Mouse (Mus musculus): ENCODE measurements around the gene Gm13030. TPM values are rescaled to one million over a fixed set of nuclear protein-coding genes. Genes with fewer than 3 reads are reported as not detected.
"Not testable (repeated sequence)": the region's sequence is repeated elsewhere in the genome, so short reads cannot be mapped to it uniquely, and the experiment has no call there.

Gene Gm13030
- polyA plus RNA-seq, 1 experiment from 2014 or later = not detected

- peaks cover 4% of the 10 kb centered on the region; the same call in 1 of the 2 replicates for H3K4me1 ChIP-seq (ENCODE audit: control insufficient read depth, insufficient read depth, low read length)
- no peak within 1 kb of the TSS for H3K27ac ChIP-seq (ENCODE audit: low read length)
- H3K9me3 ChIP-seq (replicated peaks; ENCODE audit: control insufficient read depth, low read length, poor library complexity, severe bottlenecking) = no peaks in the 10 kb centered on the region
- no peaks in the 10 kb centered on the region for H3K36me3 ChIP-seq (ENCODE audit: control insufficient read depth, insufficient read depth, low read length)
- H3K4me3 ChIP-seq (ENCODE audit: low read depth, low read length) = no peak within 1 kb of the TSS
- no peak for ATAC-seq
- no peak within 1 kb of the TSS for H3K9ac ChIP-seq (ENCODE audit: low read depth, low read length)
- no peaks in the 10 kb centered on the region; the same call in 1 of the 2 replicates for H3K27me3 ChIP-seq (ENCODE audit: control insufficient read depth, insufficient read depth, low read depth, low read length)
- WGBS = 85% methylated on average over 4 of the region's 4 CpGs
- H3K4me2 ChIP-seq (ENCODE audit: low read length) = no peak within 1 kb of the TSS
Observed at GRCm38 (mm10) chr4:138877731-138878130, 4.0 kb upstream of the Gm13030 start, which contains the start of gene Pla2g2e. Pla2g2e (plus strand) TSS chr4:138877942.

GRCm38 (mm10) chr4:138875986-138876385 lies 2.2 kb upstream of the Gm13030 start:
- H3K4me1 ChIP-seq (ENCODE audit: control insufficient read depth, insufficient read depth, low read length) = no peaks in the 10 kb centered on the region
- no peak overlapping the region for H3K9ac ChIP-seq (ENCODE audit: low read depth, low read length)
- no peak overlapping the region for H3K4me3 ChIP-seq (ENCODE audit: low read depth, low read length)
- no peak overlapping the region for H3K27ac ChIP-seq (ENCODE audit: low read length)
- no peaks in the 10 kb centered on the region for H3K36me3 ChIP-seq (ENCODE audit: control insufficient read depth, insufficient read depth, low read length)
- no peaks in the 10 kb centered on the region for H3K9me3 ChIP-seq (replicated peaks; ENCODE audit: control insufficient read depth, low read length, poor library complexity, severe bottlenecking)
- ATAC-seq = no peak
- WGBS = 98% methylated on average over 2 of the region's 2 CpGs
- no peaks in the 10 kb centered on the region for H3K27me3 ChIP-seq (ENCODE audit: control insufficient read depth, insufficient read depth, low read depth, low read length)
- no peak overlapping the region for H3K4me2 ChIP-seq (ENCODE audit: low read length)

- not testable (repeated sequence) for H3K27me3 ChIP-seq (ENCODE audit: control insufficient read depth, insufficient read depth, low read depth, low read length); H3K9me3 ChIP-seq (replicated peaks; ENCODE audit: control insufficient read depth, low read length, poor library complexity, severe bottlenecking); H3K4me3 ChIP-seq (ENCODE audit: low read depth, low read length); H3K4me2 ChIP-seq (ENCODE audit: low read length); H3K36me3 ChIP-seq (ENCODE audit: control insufficient read depth, insufficient read depth, low read length); H3K27ac ChIP-seq (ENCODE audit: low read length); H3K9ac ChIP-seq (ENCODE audit: low read depth, low read length); ATAC-seq; H3K4me1 ChIP-seq (ENCODE audit: control insufficient read depth, insufficient read depth, low read length)
- WGBS = 70% methylated on average over 2 of the region's 2 CpGs
Observed at GRCm38 (mm10) chr4:138875275-138875674, 1.5 kb upstream of the Gm13030 start.

- WGBS = 53% methylated on average over 8 of the region's 8 CpGs
- H3K4me2 ChIP-seq (ENCODE audit: low read length) = no peak overlapping the region
Observed at GRCm38 (mm10) chr4:138868666-138869065, 5.1 kb downstream of the Gm13030 start.

GRCm38 (mm10) chr4:138866413-138866812 lies 7.4 kb downstream of the Gm13030 start:
- H3K4me1 ChIP-seq (ENCODE audit: control insufficient read depth, insufficient read depth, low read length) = no peaks in the 10 kb centered on the region
- no peak overlapping the region for H3K4me2 ChIP-seq (ENCODE audit: low read length)
- H3K4me3 ChIP-seq (ENCODE audit: low read depth, low read length) = no peak overlapping the region
- H3K9me3 ChIP-seq (replicated peaks; ENCODE audit: control insufficient read depth, low read length, poor library complexity, severe bottlenecking) = no peaks in the 10 kb centered on the region
- ATAC-seq = no peak
- no peaks in the 10 kb centered on the region for H3K27me3 ChIP-seq (ENCODE audit: control insufficient read depth, insufficient read depth, low read depth, low read length)
- H3K36me3 ChIP-seq (ENCODE audit: control insufficient read depth, insufficient read depth, low read length) = no peaks in the 10 kb centered on the region
- no peak overlapping the region for H3K27ac ChIP-seq (ENCODE audit: low read length)
- WGBS = 15% methylated on average over 7 of the region's 7 CpGs
- H3K9ac ChIP-seq (ENCODE audit: low read depth, low read length) = no peak overlapping the region

More at GRCm38 (mm10) chr4:138868666-138869065, 5.1 kb downstream of the Gm13030 start:
- Histone ChIP-seq H3K9ac (ENCODE audit: low read depth, low read length) (no peak overlapping the region), H3K9me3 (replicated peaks; ENCODE audit: control insufficient read depth, low read length, poor library complexity, severe bottlenecking) (no peaks in the 10 kb centered on the region), H3K27ac (ENCODE audit: low read length) (no peak overlapping the region), H3K36me3 (ENCODE audit: control insufficient read depth, insufficient read depth, low read length) (no peaks in the 10 kb centered on the region), H3K27me3 (ENCODE audit: control insufficient read depth, insufficient read depth, low read depth, low read length) (no peaks in the 10 kb centered on the region), H3K4me1 (ENCODE audit: control insufficient read depth, insufficient read depth, low read length) (no peaks in the 10 kb centered on the region), H3K4me3 (ENCODE audit: low read depth, low read length) (no peak overlapping the region)
- no peak for ATAC-seq

GRCm38 (mm10) chr4:138865991-138866390 lies 7.8 kb downstream of the Gm13030 start:
- Histone ChIP-seq H3K9ac (ENCODE audit: low read depth, low read length) (no peak overlapping the region), H3K27me3 (ENCODE audit: control insufficient read depth, insufficient read depth, low read depth, low read length) (no peaks in the 10 kb centered on the region), H3K27ac (ENCODE audit: low read length) (no peak overlapping the region), H3K4me2 (ENCODE audit: low read length) (no peak overlapping the region), H3K4me1 (ENCODE audit: control insufficient read depth, insufficient read depth, low read length) (no peaks in the 10 kb centered on the region), H3K4me3 (ENCODE audit: low read depth, low read length) (no peak overlapping the region), H3K36me3 (ENCODE audit: control insufficient read depth, insufficient read depth, low read length) (no peaks in the 10 kb centered on the region), H3K9me3 (replicated peaks; ENCODE audit: control insufficient read depth, low read length, poor library complexity, severe bottlenecking) (no peaks in the 10 kb centered on the region)
- no peak for ATAC-seq
- 69% methylated on average over 6 of the region's 6 CpGs for WGBS

GRCm38 (mm10) chr4:138865092-138865491 lies 8.7 kb downstream of the Gm13030 start:
- Histone ChIP-seq H3K9me3 (replicated peaks; ENCODE audit: control insufficient read depth, low read length, poor library complexity, severe bottlenecking) (no peaks in the 10 kb centered on the region), H3K4me1 (ENCODE audit: control insufficient read depth, insufficient read depth, low read length) (no peaks in the 10 kb centered on the region), H3K27ac (ENCODE audit: low read length) (no peak overlapping the region), H3K9ac (ENCODE audit: low read depth, low read length) (no peak overlapping the region), H3K27me3 (ENCODE audit: control insufficient read depth, insufficient read depth, low read depth, low read length) (no peaks in the 10 kb centered on the region), H3K4me3 (ENCODE audit: low read depth, low read length) (no peak overlapping the region), H3K4me2 (ENCODE audit: low read length) (no peak overlapping the region), H3K36me3 (ENCODE audit: control insufficient read depth, insufficient read depth, low read length) (no peaks in the 10 kb centered on the region)
- WGBS = 60% methylated on average over 5 of the region's 5 CpGs
- ATAC-seq = no peak

- H3K27me3 ChIP-seq (ENCODE audit: control insufficient read depth, insufficient read depth, low read depth, low read length) = no peaks in the 10 kb centered on the region
- no peak within 1 kb of the TSS for H3K4me3 ChIP-seq (ENCODE audit: low read depth, low read length)
- WGBS = 73% methylated on average over 10 of the region's 10 CpGs
- H3K9ac ChIP-seq (ENCODE audit: low read depth, low read length) = no peak within 1 kb of the TSS
- H3K4me2 ChIP-seq (ENCODE audit: low read length) = no peak within 1 kb of the TSS
- H3K4me1 ChIP-seq (ENCODE audit: control insufficient read depth, insufficient read depth, low read length) = peaks cover 3% of the 10 kb centered on the region; the same call in 1 of the 2 replicates
- no peak for ATAC-seq
- no peak within 1 kb of the TSS for H3K27ac ChIP-seq (ENCODE audit: low read length)
- H3K36me3 ChIP-seq (ENCODE audit: control insufficient read depth, insufficient read depth, low read length) = no peaks in the 10 kb centered on the region
- no peaks in the 10 kb centered on the region for H3K9me3 ChIP-seq (replicated peaks; ENCODE audit: control insufficient read depth, low read length, poor library complexity, severe bottlenecking)
Observed at GRCm38 (mm10) chr4:138863344-138863998, 10.3 kb downstream of the Gm13030 start, which contains the start of gene Pla2g5. Pla2g5 (minus strand) TSS chr4:138863482.

- peak overlapping the region; percentile 59 for H3K27ac ChIP-seq (ENCODE audit: low read length)
- peak overlapping the region; percentile 55 for H3K4me2 ChIP-seq (ENCODE audit: low read length)
- peak overlapping the region; percentile 52; the same call in 1 of the 2 replicates for H3K9ac ChIP-seq (ENCODE audit: low read depth, low read length)
- H3K27me3 ChIP-seq (ENCODE audit: control insufficient read depth, insufficient read depth, low read depth, low read length) = no peaks in the 10 kb centered on the region
- H3K4me1 ChIP-seq (ENCODE audit: control insufficient read depth, insufficient read depth, low read length) = peaks cover 3% of the 10 kb centered on the region; the same call in 1 of the 2 replicates
- WGBS = 4% methylated on average over 13 of the region's 13 CpGs
- H3K9me3 ChIP-seq (replicated peaks; ENCODE audit: control insufficient read depth, low read length, poor library complexity, severe bottlenecking) = no peaks in the 10 kb centered on the region
- no peaks in the 10 kb centered on the region for H3K36me3 ChIP-seq (ENCODE audit: control insufficient read depth, insufficient read depth, low read length)
- peak; percentile 85 for ATAC-seq
- H3K4me3 ChIP-seq (ENCODE audit: low read depth, low read length) = peak overlapping the region; percentile 32
Observed at GRCm38 (mm10) chr4:138859728-138860127, 14.0 kb downstream of the Gm13030 start.

Data from midbrain, embryonic 16.5 days (tissue).